ENCODE assay signal across 23 mouse cellular contexts in the genomic region with DNA sequence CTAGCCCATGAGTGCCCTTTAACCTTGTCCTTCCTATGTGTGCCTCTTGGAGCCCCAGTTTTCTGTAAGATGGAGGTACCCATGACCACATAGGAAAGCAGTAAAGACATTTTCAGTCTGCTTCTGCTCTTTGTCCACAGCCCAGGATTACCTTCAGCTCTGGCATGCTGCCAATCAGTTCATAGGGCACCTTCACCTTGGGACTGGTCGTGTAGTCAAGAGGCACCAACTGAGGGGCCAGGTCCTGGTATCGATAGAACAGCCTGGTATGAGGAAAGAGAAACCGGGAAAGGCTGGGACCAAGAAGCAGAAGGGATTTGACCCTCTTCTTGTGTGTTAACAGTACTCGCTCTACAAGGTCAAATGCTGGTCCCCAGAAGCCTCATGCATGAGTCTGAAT. TPM values are rescaled to one million over a fixed set of nuclear protein-coding genes. Genes with fewer than 3 reads are reported as not detected.
DNase-seq lines count a peak whose midpoint lies in the region; ATAC-seq and TF ChIP-seq lines count a peak whose summit lies in the region.
"Had no signal": no experiment of that assay in that cellular context is flagged by ENCODE, and none has a peak within 500 bp of the region (broad histone marks: within the 10 kb centered on the region; RNA-seq: fewer than 3 reads in every experiment).

No protein-coding gene starts in this region.

- no peaks in the 10 kb centered on the region for H3K79me2 ChIP-seq in liver, adult 2 months (ENCODE audit: control insufficient read depth, insufficient read depth, low read length)

- no peak overlapping the region for H3K4me3 ChIP-seq in kidney, embryonic 14.5 days (ENCODE audit: low read length)
- H3K4me3 ChIP-seq in liver, adult 2 months (ENCODE audit: insufficient read depth, low read depth, low read length), result no peak overlapping the region
- H3K4me3 ChIP-seq in stomach, embryonic 16.5 days (replicated peaks; ENCODE audit: low read length), result no peak overlapping the region
- H3K4me3 ChIP-seq: embryonic facial prominence, embryonic 13.5 days; heart, adult 2 months; hindbrain, embryonic 10.5 days had no signal

- H3K9ac ChIP-seq in kidney, embryonic 14.5 days (ENCODE audit: low read depth, low read length), result no peak overlapping the region
- H3K9ac ChIP-seq in liver, adult 2 months (ENCODE audit: low read depth, low read length), result no peak overlapping the region
- no peak overlapping the region for H3K9ac ChIP-seq in stomach, embryonic 16.5 days (ENCODE audit: low read length)
- H3K9ac ChIP-seq: embryonic facial prominence, embryonic 13.5 days; hindbrain, embryonic 14.5 days had no signal

- H3K27ac ChIP-seq in kidney, embryonic 14.5 days (ENCODE audit: low read depth, low read length), result no peak overlapping the region
- H3K27ac ChIP-seq in liver, adult 2 months (replicated peaks; ENCODE audit: insufficient read depth, low read depth, low read length), result no peak overlapping the region; the same call in 1 of the 2 replicates
- no peak overlapping the region for H3K27ac ChIP-seq in stomach, embryonic 16.5 days (ENCODE audit: low read length)
- H3K27ac ChIP-seq: embryonic facial prominence, embryonic 13.5 days; heart, adult 2 months; hindbrain, embryonic 10.5 days; hindbrain, embryonic 14.5 days had no signal

- H3K27me3 ChIP-seq in kidney, embryonic 14.5 days (ENCODE audit: control insufficient read depth, insufficient read depth, low read length), result peaks cover 5% of the 10 kb centered on the region; the same call in 1 of the 2 replicates
- no peaks in the 10 kb centered on the region for H3K27me3 ChIP-seq in liver, adult 2 months (ENCODE audit: control insufficient read depth, insufficient read depth, low read length)
- H3K27me3 ChIP-seq in stomach, embryonic 16.5 days (ENCODE audit: control insufficient read depth, insufficient read depth, low read length), result no peaks in the 10 kb centered on the region; the same call in 1 of the 2 replicates

- no peaks in the 10 kb centered on the region for H3K36me3 ChIP-seq in kidney, embryonic 14.5 days (ENCODE audit: control insufficient read depth, insufficient read depth, low read length)
- no peaks in the 10 kb centered on the region for H3K36me3 ChIP-seq in liver, adult 2 months (ENCODE audit: control insufficient read depth, insufficient read depth, low read length)
- H3K36me3 ChIP-seq in stomach, embryonic 16.5 days (ENCODE audit: control insufficient read depth, insufficient read depth, low read length), result no peaks in the 10 kb centered on the region
- H3K36me3 ChIP-seq: embryonic facial prominence, embryonic 13.5 days; hindbrain, embryonic 10.5 days had no signal

- no peaks in the 10 kb centered on the region for H3K9me3 ChIP-seq in kidney, embryonic 14.5 days (ENCODE audit: control insufficient read depth, low read length)
- H3K9me3 ChIP-seq in stomach, embryonic 16.5 days (replicated peaks; ENCODE audit: control insufficient read depth, low read length), result no peaks in the 10 kb centered on the region
- H3K9me3 ChIP-seq: embryonic facial prominence, embryonic 13.5 days; hindbrain, embryonic 10.5 days had no signal

- 64% methylated on average over 4 of the region's 4 CpGs for WGBS in kidney, embryonic 14.5 days
- 56% methylated on average over 4 of the region's 4 CpGs for WGBS in liver, adult 2 months
- WGBS in stomach, embryonic 16.5 days, result 57% methylated on average over 4 of the region's 4 CpGs

- no peaks in the 10 kb centered on the region for H3K4me1 ChIP-seq in kidney, embryonic 14.5 days (ENCODE audit: control insufficient read depth, insufficient read depth, low read length)
- peaks cover 1% of the 10 kb centered on the region; the same call in 1 of the 2 replicates for H3K4me1 ChIP-seq in liver, adult 2 months (ENCODE audit: control insufficient read depth, insufficient read depth, low read length)
- no peaks in the 10 kb centered on the region for H3K4me1 ChIP-seq in stomach, embryonic 16.5 days (ENCODE audit: control insufficient read depth, insufficient read depth, low read length)
- H3K4me1 ChIP-seq: embryonic facial prominence, embryonic 13.5 days; hindbrain, embryonic 10.5 days had no signal

- DNase-seq in kidney, postnatal 10 days, result peak; percentile 27
- peak; percentile 27 for DNase-seq in liver, adult 2 months (ENCODE audit: extremely low read depth, low read depth, low spot score)
- no peak for DNase-seq in liver
- DNase-seq: adrenal gland, adult 2 months; adrenal gland, postnatal 25 days; cerebellum, adult 18-20 months; cerebellum, adult 9-11 months; cerebellum, postnatal 36 days; gastrocnemius, postnatal 10 days; heart, adult 2 months had no signal

- H3K4me2 ChIP-seq in kidney, embryonic 14.5 days (replicated peaks; ENCODE audit: low read depth, low read length), result no peak overlapping the region
- no peak overlapping the region for H3K4me2 ChIP-seq in stomach, embryonic 16.5 days (ENCODE audit: low read depth, low read length)
- H3K4me2 ChIP-seq: embryonic facial prominence, embryonic 13.5 days; heart, embryonic 11.5 days; hindbrain, embryonic 14.5 days had no signal

- no peak for ATAC-seq in kidney, embryonic 14.5 days (ENCODE audit: low FRiP score, low TSS enrichment)
- peak; percentile 54; the same call in 1 of the 2 replicates for ATAC-seq in stomach, embryonic 16.5 days (ENCODE audit: insufficient read depth, low FRiP score)
- ATAC-seq in erythroid progenitor cell, adult 5-6 weeks (replicated peaks; ENCODE audit: low FRiP score, poor library complexity, severe bottlenecking), result no peak
- ATAC-seq: forebrain, embryonic 14.5 days had no signal

- no peak for TF ChIP-seq POLR2A in liver, adult 2 months (IDR thresholded peaks at IDR 0.05; ENCODE audit: extremely low read depth, insufficient read depth, low read length)

- no peak for TF ChIP-seq CTCF in liver, adult 2 months (IDR thresholded peaks at IDR 0.05; ENCODE audit: low read depth, low read length)

RNA-seq across cellular contexts. Expression of gene Cib3, which starts 2.4 kb away (rescaled TPM):
- not detected in 2 replicates for polyA plus RNA-seq in kidney, embryonic 14.5 days (2014; fragmentation: Nextera tagmentation; extraction: Ambion mirVana)
- total RNA-seq in liver, adult 2 months (2014; rRNA removed), result 1.1 and 2.6 TPM in 2 replicates
- polyA plus RNA-seq in liver, adult 2 months (2012; rRNA removed), result 0.60 and 1.5 TPM in 2 replicates
- polyA plus RNA-seq in stomach, embryonic 16.5 days (2015; fragmentation: Nextera tagmentation; extraction: Ambion mirVana), result not detected in 2 replicates
- not detected in 2 replicates for total RNA-seq in erythroid progenitor cell, adult 5-6 weeks (2015; ENCODE audit: low replicate concordance)
- 0.77 TPM in 1 of 2 replicates, not detected in the other for total RNA-seq in erythroid progenitor cell, adult 5-6 weeks (2017; ENCODE audit: low replicate concordance)
- total RNA-seq: adrenal gland, adult 2 months; gastrocnemius, postnatal 10 days; gastrocnemius, postnatal 4 days had no signal
- polyA plus RNA-seq: adrenal gland, adult 2 months; embryonic facial prominence, embryonic 13.5 days; forebrain, embryonic 14.5 days; heart, embryonic 11.5 days; heart, embryonic 16.5 days; hindbrain, embryonic 10.5 days; hindbrain, embryonic 14.5 days had no signal

RNA-seq across cellular contexts. Expression of gene Gm11034, which starts 3.2 kb away (rescaled TPM):
- polyA plus RNA-seq in kidney, embryonic 14.5 days (2014; fragmentation: Nextera tagmentation; extraction: Ambion mirVana), result not detected in 2 replicates
- not detected in 2 replicates for total RNA-seq in liver, adult 2 months (2014; rRNA removed)
- not detected in 2 replicates for polyA plus RNA-seq in liver, adult 2 months (2012; rRNA removed)
- polyA plus RNA-seq in stomach, embryonic 16.5 days (2015; fragmentation: Nextera tagmentation; extraction: Ambion mirVana), result not detected in 2 replicates
- not detected in 2 replicates for total RNA-seq in erythroid progenitor cell, adult 5-6 weeks (2015; ENCODE audit: low replicate concordance)
- total RNA-seq in erythroid progenitor cell, adult 5-6 weeks (2017; ENCODE audit: low replicate concordance), result not detected in 2 replicates
- total RNA-seq: adrenal gland, adult 2 months; adrenal gland, postnatal 25 days; ES-E14; gastrocnemius, postnatal 10 days; gastrocnemius, postnatal 4 days; heart, adult 2 months; heart, postnatal 25 days had no signal
- polyA plus RNA-seq: adrenal gland, adult 2 months; embryonic facial prominence, embryonic 13.5 days; forebrain, embryonic 14.5 days; frontal cortex, adult 2 months; heart, adult 2 months; heart, embryonic 11.5 days; heart, embryonic 16.5 days; hindbrain, embryonic 10.5 days; hindbrain, embryonic 14.5 days had no signal

RNA-seq across cellular contexts. Expression of gene Fam32a, which starts 9.3 kb away (rescaled TPM):
- polyA plus RNA-seq in kidney, embryonic 14.5 days (2014; fragmentation: Nextera tagmentation; extraction: Ambion mirVana), result 61.3 and 68.8 TPM in 2 replicates
- total RNA-seq in liver, adult 2 months (2014; rRNA removed), result 28.6 and 29.5 TPM in 2 replicates
- polyA plus RNA-seq in liver, adult 2 months (2012; rRNA removed), result 18.8 and 28.4 TPM in 2 replicates
- 72.7 and 73.7 TPM in 2 replicates for polyA plus RNA-seq in stomach, embryonic 16.5 days (2015; fragmentation: Nextera tagmentation; extraction: Ambion mirVana)
- total RNA-seq in erythroid progenitor cell, adult 5-6 weeks (2015; ENCODE audit: low replicate concordance), result 20.1 and 42.5 TPM in 2 replicates
- 25.3 and 30.5 TPM in 2 replicates for total RNA-seq in erythroid progenitor cell, adult 5-6 weeks (2017; ENCODE audit: low replicate concordance)

RNA-seq across cellular contexts. Expression of gene Hsh2d, which starts 20.8 kb away (rescaled TPM):
- not detected in 2 replicates for polyA plus RNA-seq in kidney, embryonic 14.5 days (2014; fragmentation: Nextera tagmentation; extraction: Ambion mirVana)
- 0.07 and 0.18 TPM in 2 replicates for total RNA-seq in liver, adult 2 months (2014; rRNA removed)
- 0.07 and 0.11 TPM in 2 replicates for polyA plus RNA-seq in liver, adult 2 months (2012; rRNA removed)
- polyA plus RNA-seq in stomach, embryonic 16.5 days (2015; fragmentation: Nextera tagmentation; extraction: Ambion mirVana), result 1.4 and 2.0 TPM in 2 replicates
- total RNA-seq in erythroid progenitor cell, adult 5-6 weeks (2015; ENCODE audit: low replicate concordance), result 1.4 and 4.6 TPM in 2 replicates
- total RNA-seq in erythroid progenitor cell, adult 5-6 weeks (2017; ENCODE audit: low replicate concordance), result 0.64 TPM in 1 of 2 replicates, not detected in the other
- total RNA-seq: adrenal gland, adult 2 months; adrenal gland, postnatal 25 days; gastrocnemius, postnatal 10 days; gastrocnemius, postnatal 4 days; heart, adult 2 months; heart, postnatal 25 days had no signal
- polyA plus RNA-seq: adrenal gland, adult 2 months; embryonic facial prominence, embryonic 13.5 days; forebrain, embryonic 14.5 days; hindbrain, embryonic 10.5 days; hindbrain, embryonic 14.5 days had no signal

RNA-seq across cellular contexts. Expression of gene Ap1m1, which starts 29.6 kb away (rescaled TPM):
- 110 and 125 TPM in 2 replicates for polyA plus RNA-seq in kidney, embryonic 14.5 days (2014; fragmentation: Nextera tagmentation; extraction: Ambion mirVana)
- total RNA-seq in liver, adult 2 months (2014; rRNA removed), result 7.9 and 14.9 TPM in 2 replicates
- 38.9 and 39.4 TPM in 2 replicates for polyA plus RNA-seq in liver, adult 2 months (2012; rRNA removed)
- 90.3 and 97.1 TPM in 2 replicates for polyA plus RNA-seq in stomach, embryonic 16.5 days (2015; fragmentation: Nextera tagmentation; extraction: Ambion mirVana)
- total RNA-seq in erythroid progenitor cell, adult 5-6 weeks (2015; ENCODE audit: low replicate concordance), result 52.8 and 56.6 TPM in 2 replicates
- total RNA-seq in erythroid progenitor cell, adult 5-6 weeks (2017; ENCODE audit: low replicate concordance), result 27.6 and 47.7 TPM in 2 replicates
